Mouse (Mus musculus): ENCODE data around the gene Cdx2. TPM values are rescaled to one million over a fixed set of nuclear protein-coding genes. Genes with fewer than 3 reads are reported as not detected.

The Cdx2 gene
- total RNA-seq (2022), result not detected

- DNase-seq (ENCODE audit: low spot score in 2 of 2), result no peak
These were observed at the start of gene Cdx2 for GRCm38 (mm10) chr5:147306638-147307397. TSS of gene Cdx2 (minus strand) at chr5:147307270.

GRCm38 (mm10) chr5:147356260-147357055 is 49.4 kb upstream of the Cdx2 start:
- DNase-seq (ENCODE audit: low spot score in 2 of 2), result no peak

- no peak for DNase-seq (ENCODE audit: low spot score in 2 of 2)
These were observed 48.7 kb upstream of the Cdx2 start for GRCm38 (mm10) chr5:147355788-147356187.

- DNase-seq (ENCODE audit: low spot score in 2 of 2), result no peak
These were observed 47.9 kb upstream of the Cdx2 start for GRCm38 (mm10) chr5:147354985-147355384.

- DNase-seq (ENCODE audit: low spot score in 2 of 2), result no peak
These were observed 47.2 kb upstream of the Cdx2 start for GRCm38 (mm10) chr5:147354161-147354780.

GRCm38 (mm10) chr5:147351931-147352330 is 44.9 kb upstream of the Cdx2 start:
- DNase-seq (ENCODE audit: low spot score in 2 of 2), result no peak

GRCm38 (mm10) chr5:147345981-147346380 is 38.9 kb upstream of the Cdx2 start:
- DNase-seq (ENCODE audit: low spot score in 2 of 2), result no peak

GRCm38 (mm10) chr5:147343904-147344303 is 36.8 kb upstream of the Cdx2 start:
- DNase-seq (ENCODE audit: low spot score in 2 of 2), result no peak

GRCm38 (mm10) chr5:147342901-147343300 is 35.8 kb upstream of the Cdx2 start:
- no peak for DNase-seq (ENCODE audit: low spot score in 2 of 2)

- no peak for DNase-seq (ENCODE audit: low spot score in 2 of 2)
These were observed 33.8 kb upstream of the Cdx2 start for GRCm38 (mm10) chr5:147340741-147341414.

- DNase-seq (ENCODE audit: low spot score in 2 of 2), result no peak
These were observed 32.5 kb upstream of the Cdx2 start for GRCm38 (mm10) chr5:147339560-147339959.

GRCm38 (mm10) chr5:147338967-147339366 is 31.9 kb upstream of the Cdx2 start:
- no peak for DNase-seq (ENCODE audit: low spot score in 2 of 2)

GRCm38 (mm10) chr5:147332711-147333110 is 25.6 kb upstream of the Cdx2 start:
- DNase-seq (ENCODE audit: low spot score in 2 of 2), result no peak

GRCm38 (mm10) chr5:147331547-147331946 is 24.5 kb upstream of the Cdx2 start:
- DNase-seq (ENCODE audit: low spot score in 2 of 2), result no peak

GRCm38 (mm10) chr5:147329946-147330345 is 22.9 kb upstream of the Cdx2 start:
- DNase-seq (ENCODE audit: low spot score in 2 of 2), result no peak

GRCm38 (mm10) chr5:147327636-147328035 is 20.6 kb upstream of the Cdx2 start:
- DNase-seq (ENCODE audit: low spot score in 2 of 2), result no peak

- no peak for DNase-seq (ENCODE audit: low spot score in 2 of 2)
These were observed 18.9 kb upstream of the Cdx2 start for GRCm38 (mm10) chr5:147325931-147326330.

GRCm38 (mm10) chr5:147323237-147323917 is 16.3 kb upstream of the Cdx2 start:
- DNase-seq (ENCODE audit: low spot score in 2 of 2), result peak in 1 of 2 experiments; percentile 20

GRCm38 (mm10) chr5:147322183-147322582 is 15.1 kb upstream of the Cdx2 start, which contains the start of gene Urad:
TSS of gene Urad (minus strand) at chr5:147322440.
- DNase-seq (ENCODE audit: low spot score in 2 of 2), result no peak

- DNase-seq (ENCODE audit: low spot score in 2 of 2), result no peak
These were observed 12.6 kb upstream of the Cdx2 start for GRCm38 (mm10) chr5:147319653-147320052.

GRCm38 (mm10) chr5:147317991-147318390 is 10.9 kb upstream of the Cdx2 start:
- DNase-seq (ENCODE audit: low spot score in 2 of 2), result no peak
